Mouse (Mus musculus) left cerebral cortex, postnatal 4 days (tissue): ENCODE data around the gene Gsg1l. TPM values are rescaled to one million over a fixed set of nuclear protein-coding genes. Genes with fewer than 3 reads are reported as not detected.
A peak's percentile ranks its signal among the peaks of the same experiment; 100 is the strongest.

ENCODE experiments used
- DNase-seq: peaks from one replicate; pipeline ENCODE4 v3.0.0-alpha.2; 2022
- intact Hi-C: fragments of 180-260 bp; cut with DNase I; formaldehyde crosslinking; loops from one replicate; pipeline ENCODE4 v1.15.1; 2025
- total RNA-seq, 2 experiments: library from RNA; stranded (reverse); gene quantifications; 2 replicates each; pipeline ENCODE4 v1.2.3; 2021

The Gsg1l gene
- total RNA-seq, 2 experiments from 2014 or later, result 16.4 to 19.2 TPM

DNA sequence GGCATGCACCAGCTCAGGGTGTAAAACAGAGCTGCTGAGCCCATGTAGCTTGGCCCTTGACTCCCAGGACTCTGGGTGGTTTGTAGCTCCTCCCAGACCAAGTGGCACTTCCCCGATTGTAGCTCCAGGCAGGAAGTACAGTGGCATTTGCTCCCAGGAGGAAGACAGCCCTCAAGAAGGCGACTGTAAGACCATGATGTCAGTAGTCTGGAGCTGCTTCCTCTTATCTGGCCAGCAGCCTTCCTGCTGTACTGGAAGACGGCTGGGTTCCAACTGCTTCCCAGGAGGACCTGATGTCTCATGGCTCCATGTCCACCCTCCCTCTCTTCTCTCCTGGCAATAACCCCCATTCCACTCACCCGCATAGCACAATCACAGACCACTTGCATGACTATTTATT, 204.2 kb downstream of the Gsg1l start:
- DNase-seq, result no peak
- intact Hi-C loops, result no loop called here

DNA sequence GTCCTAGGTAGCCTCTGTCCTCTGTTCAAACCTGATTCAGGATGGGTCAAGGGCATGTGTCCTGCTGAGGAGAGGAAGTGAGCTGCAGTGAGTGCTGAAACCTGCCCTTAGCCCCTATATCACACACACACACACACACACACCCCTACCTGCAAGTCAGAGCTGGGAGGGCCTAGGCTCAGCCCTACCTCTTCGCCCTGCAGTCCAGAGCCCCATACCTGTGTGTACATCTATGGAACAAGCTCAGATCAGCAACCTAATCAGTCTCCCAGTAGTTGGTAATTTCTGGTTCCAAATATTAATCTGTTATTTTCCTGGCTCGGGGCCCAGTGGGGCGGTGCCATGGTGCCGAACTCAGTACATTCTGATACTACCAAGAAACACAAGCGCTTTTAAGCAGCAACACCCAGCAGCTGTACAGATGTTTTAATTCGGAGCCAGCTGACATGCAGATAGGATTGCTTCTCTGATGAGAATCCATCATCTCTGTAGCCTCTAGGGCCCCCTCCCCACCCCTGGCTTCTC, 208.2 kb downstream of the Gsg1l start:
- no peak for DNase-seq
- intact Hi-C loops, result no loop called here

DNA sequence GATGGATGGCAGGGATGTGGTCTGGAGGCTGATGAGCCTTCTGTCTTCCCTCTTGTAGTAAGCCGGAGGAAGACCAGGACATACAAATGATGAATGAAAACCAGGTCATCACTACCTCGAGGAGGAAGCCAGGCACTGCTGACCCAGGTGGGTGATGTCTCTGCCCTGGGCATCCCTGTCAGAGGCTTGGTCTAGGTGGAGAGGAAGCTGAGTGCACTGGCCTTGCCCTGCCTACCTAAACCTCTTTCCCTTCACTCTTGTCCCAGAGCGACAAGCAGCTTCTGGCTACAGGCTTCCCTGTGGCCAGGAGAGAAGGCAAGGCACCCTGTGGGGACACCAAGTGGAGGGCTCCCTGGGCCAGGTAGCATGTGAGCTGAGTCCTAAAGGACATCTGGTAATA, 209.3 kb downstream of the Gsg1l start:
- intact Hi-C loops, result no loop called here

DNA sequence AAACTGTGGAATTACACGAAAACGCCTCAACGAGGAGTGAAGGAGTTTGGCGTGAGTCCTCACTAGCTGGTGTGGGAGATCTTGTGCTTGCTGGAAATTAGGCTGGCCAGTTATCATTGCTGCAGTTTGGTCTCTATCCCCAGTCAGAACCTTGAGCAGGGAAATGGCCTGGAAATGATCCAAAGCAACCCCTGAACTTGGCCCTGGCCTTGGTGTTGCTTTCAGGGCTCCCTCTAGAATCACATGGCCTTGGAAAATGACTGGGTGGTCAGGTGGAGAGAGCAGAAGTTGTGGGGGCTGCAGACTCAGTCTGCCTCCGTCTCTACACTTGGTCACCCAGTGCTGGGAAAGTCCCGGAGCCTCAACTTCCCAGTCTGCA, 210.0 kb downstream of the Gsg1l start:
- no peak for DNase-seq
- intact Hi-C loops, result no loop called here

More for the DNA sequence above, 209.3 kb downstream of the Gsg1l start:
- no peak for DNase-seq

DNA sequence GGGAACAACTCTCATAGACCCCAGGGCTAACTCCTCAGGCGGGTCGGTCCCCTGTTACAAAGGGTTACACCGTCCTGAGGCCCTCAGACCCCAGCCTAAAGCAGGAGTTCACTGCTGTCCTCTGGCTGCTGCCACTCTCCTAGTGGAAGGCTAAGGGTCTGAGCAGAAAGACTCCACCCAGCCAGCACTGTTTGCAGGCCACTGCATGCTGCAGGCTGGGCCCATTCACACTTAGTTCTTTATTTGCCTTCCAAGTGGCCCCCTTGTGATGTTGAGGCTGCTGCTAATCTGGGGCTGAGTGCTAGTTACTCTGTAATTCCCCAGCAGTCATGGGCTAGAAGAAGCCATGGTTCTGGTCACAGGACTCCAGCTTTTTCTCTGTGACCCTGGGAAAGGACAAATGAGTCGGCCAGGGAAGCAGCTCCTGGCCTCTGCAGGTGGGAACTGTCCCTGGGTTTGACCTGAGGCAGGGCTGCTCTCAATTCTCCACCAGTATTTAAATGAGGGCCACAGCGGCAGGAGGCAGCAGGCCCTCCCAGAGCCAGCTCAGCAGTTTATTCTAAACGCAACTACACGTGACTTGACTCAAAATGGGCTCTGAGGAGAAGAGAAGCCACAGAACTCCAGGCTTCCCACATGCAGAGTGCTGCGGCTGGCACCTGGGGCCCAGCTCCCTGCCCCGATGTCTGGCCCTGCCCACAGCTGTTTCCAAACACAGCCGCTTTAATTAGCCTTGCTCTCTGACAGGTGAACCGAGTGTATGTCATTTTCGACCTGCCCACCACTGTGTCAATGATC, 210.6 kb downstream of the Gsg1l start:
- intact Hi-C loops, result no loop called here
- no peak for DNase-seq

DNA sequence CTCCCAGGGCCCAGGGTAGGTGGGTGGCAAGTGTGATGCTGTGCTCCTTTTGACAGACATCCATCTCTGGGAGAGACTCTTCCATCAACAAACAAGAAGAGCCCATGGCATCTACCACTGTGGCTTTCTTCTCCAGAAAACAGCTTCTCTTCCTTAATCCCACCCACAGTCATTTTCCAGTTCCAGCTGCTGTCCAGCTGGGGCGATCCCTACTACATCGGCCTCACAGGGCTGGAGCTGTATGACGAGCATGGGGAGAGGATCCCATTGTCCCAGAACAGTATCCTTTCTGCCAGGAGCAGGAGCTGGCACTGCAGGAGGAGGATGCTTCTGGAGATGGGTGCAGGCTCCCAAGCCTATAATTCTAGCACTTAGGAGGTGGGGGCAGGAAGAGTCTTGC, 213.6 kb downstream of the Gsg1l start:
- intact Hi-C loops, result no loop called here
- DNase-seq, result no peak

DNA sequence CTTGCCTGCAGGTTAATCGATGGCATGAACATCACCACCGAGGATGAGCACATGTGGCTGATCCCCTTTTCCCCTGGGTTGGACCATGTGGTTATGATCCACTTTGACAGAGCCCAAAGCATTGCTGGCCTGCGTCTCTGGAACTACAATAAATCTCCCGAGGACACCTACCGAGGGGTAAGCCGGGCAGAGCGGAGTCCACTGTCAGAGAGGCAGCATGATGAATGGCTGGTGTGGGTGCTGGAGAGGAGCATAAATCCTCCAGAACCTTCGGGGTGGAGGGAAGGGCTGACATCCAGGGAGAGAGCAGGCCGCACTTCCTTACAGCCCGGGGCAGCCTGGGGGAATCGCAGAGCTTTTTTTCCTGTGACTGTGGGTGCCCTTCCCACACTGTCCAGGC, 217.0 kb downstream of the Gsg1l start:
- intact Hi-C loops, result no loop called here
- no peak for DNase-seq

DNA sequence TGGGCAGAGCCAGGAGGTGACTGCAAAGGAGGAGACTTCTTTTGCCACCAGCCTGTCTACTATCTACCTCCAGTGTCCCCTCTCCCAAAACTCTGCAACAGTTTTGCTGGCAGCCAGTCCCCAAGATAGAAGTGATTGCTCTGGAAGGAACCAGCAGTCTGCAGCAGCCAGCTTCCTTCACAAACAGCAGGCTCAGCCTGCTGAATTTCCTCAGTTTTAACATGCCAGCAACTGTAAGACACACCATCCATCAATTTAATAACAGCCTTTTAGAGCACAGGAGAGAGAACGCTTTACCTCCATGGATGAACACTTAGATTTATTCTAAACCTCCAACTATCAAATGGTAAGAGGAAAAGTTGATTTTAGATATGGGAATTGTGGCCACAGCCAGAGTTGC, 218.2 kb downstream of the Gsg1l start:
- no peak for DNase-seq
- intact Hi-C loops, result no loop called here

DNA sequence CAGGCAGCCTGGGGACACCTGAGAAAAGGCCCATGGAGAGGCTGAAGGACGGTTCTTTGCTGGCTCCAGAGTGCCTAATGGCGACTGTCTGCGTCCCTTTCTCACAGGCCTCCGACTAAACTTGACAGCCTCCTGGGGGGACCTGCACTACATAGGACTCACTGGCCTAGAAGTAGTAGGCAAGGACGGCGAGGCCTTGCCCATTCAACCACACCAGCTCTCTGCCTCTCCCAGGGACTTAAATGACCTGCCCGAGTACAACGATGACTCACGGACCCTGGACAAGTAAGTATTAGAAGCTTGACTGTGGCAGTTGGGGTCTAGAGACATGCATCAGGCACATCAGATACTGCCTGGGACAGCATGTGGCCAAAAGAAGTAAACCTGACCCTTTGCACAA, 221.8 kb downstream of the Gsg1l start:
- intact Hi-C loops, result no loop called here
- no peak for DNase-seq

DNA sequence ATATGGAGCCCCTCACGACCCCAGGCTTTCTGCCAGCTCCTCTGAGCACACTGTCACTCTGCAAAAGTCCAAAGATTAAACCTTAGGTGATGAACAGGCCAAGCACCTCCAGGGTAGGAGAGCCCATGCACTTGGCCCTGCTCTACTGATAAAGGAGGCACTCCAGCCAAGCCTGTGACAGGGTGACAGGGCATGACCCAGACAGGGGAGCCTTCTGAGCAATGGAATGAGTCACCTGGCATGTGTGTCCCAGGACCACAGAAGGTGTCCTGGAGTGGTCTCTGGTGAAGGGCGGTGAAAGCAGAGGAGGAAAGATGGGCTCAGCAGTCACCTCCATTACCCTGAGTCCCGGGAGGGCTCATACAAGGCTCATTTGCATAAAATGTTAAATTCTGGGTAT, 222.6 kb downstream of the Gsg1l start:
- intact Hi-C loops, result loop anchor here (10.0 kb wide), 1 partner anchor 75 kb away; no protein-coding TSS in a partner anchor
- no peak for DNase-seq

DNA sequence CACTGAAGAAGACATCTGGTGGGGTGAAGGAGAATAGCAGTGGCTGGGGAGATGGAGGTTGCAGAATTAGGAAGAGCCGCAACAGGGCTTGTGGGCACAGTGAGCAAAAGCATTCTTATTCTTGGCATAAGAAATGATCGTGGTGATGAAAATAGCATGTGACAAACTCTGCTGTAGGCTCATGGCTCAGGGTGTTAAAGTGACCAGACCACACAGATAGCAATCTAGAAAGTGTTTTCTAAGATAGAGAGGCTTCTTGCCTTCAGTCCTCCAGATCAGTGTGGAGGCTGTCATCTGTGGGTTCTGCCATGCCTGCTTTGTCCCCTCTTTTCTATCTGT, 234.7 kb downstream of the Gsg1l start:
- intact Hi-C loops, result no loop called here

DNA sequence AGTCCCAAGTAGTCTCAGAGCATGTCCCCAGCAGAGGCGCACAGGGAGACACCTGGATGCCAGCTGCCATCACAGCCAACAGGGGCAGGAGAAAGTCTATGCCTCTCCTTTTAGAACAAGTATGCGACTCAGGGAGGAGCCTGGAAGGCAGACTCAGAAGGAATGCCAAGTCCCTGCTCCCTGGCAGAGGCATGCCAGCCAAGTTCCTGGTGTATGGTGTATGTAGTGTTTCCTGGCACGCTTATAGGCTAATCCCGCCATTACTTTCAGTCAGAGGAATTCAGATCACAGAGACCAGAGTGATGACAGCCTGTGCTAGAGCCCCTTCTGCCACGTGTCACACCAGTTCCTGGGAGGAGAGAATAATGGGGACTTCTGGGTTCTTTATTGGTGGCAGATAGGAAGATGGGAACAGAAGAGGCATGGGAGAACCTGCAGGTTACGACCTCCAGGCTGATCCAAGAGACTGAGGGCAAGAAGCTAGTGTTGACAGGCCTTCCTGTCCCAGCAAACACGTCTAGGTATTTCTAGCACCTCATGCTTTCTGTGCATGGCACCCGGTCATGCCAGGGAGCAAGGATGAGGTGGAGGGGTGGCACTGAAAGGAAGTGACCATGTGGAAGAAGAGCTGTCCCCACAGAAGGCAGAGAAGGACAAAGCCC, 235.2 kb downstream of the Gsg1l start:
- peak; percentile 56 for DNase-seq
- intact Hi-C loops, result no loop called here

More for the DNA sequence above, 234.7 kb downstream of the Gsg1l start:
- no peak for DNase-seq

DNA sequence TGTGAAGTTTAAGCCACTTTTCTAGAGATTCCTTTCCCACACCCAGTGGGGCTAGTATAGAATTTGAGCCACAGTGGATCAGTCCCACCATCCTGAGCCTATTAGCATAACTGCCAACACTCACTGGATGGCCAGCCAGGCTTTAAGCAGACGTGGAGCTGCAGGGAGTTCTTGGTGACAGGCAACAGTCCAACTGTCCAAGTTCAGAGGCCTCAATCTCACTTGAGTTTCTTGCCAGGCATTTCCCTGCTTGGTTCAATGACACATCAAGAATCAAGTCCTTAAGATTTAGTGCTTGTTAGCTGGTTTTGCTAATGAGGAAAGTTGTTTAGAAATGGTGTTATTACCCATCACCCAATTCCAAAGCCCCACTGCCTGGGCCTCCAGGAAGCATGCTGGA, 236.6 kb downstream of the Gsg1l start:
- peak; percentile 20 for DNase-seq
- intact Hi-C loops, result no loop called here

DNA sequence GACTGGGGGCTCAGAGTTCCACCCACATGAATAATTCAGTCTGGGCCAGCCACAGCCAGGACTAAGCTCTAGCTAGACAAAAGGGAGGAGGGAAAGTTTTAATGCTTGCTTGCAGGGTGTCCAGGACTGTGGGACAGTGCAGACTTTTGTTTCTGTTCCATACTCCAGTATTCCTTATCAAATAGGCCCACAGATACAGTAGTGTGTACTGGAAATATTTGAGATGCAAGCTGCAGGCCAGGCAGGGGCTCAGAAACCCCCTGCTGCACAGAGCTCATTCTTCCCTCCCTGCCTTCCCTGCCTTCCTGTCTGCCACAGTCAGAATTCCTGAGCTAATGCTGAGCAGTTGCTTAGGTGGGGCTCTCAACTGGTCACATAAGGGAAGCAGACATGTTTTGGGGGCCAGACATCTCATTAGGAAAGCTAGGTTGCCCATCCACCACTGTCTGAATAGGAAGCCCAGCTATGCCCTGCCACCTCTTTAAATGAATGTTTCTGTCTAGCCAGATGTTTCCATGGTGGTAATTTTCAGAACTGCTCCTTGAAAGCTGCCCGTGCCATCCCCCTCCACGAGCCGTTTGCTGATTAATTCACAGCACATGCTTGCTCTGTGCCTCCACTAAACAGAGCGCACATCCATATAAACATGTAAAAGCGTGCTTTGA, 244.0 kb downstream of the Gsg1l start:
- DNase-seq, result no peak
- intact Hi-C loops, result loop anchor here (10.0 kb wide), 1 partner anchor 247 kb away; the partner anchor contains the start of gene Gsg1l

DNA sequence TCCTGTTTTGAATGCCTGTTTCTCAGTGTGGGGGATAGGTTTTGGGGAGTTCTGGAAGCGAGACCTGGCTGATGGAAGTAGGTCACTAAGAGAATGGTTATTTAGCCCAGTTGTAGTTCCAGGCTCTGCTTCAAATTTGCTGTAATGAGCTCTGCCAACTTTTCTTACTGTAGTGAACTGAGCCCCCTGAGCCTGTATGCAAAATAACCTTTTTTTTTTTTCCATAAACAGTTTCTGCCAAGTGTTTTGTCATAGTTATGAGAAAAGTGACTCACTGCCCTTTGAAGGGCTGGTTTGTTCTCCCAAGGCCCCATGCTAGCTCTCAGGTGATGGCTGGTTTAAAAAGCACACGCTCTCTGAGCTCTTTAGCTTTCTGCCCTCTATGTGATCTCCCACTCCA, 248.7 kb downstream of the Gsg1l start:
- intact Hi-C loops, result loop anchor here (10.0 kb wide), 1 partner anchor 251 kb away; the partner anchor contains the start of gene Gsg1l
- no peak for DNase-seq

DNA sequence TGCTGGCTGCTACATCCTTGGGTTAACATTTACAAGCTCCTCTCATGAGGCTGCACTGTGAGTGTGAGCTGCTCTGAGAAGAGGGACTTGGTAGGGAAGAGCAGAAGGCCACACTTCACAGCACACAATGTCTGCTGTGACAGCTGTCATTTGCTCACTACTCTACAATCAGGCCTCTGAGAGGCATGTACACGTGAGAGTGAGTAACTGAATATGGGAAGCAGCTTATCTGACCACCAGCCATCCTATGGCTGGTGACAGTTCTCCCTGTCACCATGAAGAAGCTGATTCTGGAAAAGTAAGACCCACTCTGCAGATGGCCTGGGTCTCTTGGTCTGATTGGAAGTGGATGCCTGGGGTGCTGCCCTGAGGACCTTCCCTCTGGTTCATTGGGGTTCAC, 249.4 kb downstream of the Gsg1l start:
- intact Hi-C loops, result loop anchor here (10.0 kb wide), 1 partner anchor 252 kb away; the partner anchor contains the start of gene Gsg1l
- no peak for DNase-seq

DNA sequence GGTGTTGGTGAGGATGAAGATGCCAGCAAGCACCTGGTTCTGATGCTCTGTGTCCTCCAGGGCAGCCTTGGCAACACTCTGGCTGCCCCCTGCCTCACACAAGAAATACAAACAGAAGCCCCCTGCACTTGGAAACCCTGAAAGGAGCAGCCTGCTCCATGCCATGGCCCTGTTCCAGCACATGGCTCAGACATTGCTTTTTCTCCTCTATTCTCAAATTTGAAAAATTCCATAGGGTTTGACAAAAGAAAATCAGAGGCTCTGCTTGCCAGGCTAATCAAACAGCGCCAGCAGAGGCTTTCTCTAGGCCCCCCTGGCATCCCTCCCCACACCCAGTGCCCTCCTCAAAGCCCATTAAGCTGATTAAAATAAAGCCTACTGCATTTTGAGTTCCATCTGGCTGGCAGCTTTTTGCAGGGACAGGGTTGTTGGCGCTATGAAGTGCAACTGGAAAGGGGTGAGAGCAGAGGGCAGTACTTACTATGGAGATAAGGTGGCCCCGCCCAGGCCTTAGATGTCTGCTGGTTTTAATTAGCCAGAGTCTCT, 253.0 kb downstream of the Gsg1l start:
- DNase-seq, result peak; percentile 72
- intact Hi-C loops, result no loop called here

DNA sequence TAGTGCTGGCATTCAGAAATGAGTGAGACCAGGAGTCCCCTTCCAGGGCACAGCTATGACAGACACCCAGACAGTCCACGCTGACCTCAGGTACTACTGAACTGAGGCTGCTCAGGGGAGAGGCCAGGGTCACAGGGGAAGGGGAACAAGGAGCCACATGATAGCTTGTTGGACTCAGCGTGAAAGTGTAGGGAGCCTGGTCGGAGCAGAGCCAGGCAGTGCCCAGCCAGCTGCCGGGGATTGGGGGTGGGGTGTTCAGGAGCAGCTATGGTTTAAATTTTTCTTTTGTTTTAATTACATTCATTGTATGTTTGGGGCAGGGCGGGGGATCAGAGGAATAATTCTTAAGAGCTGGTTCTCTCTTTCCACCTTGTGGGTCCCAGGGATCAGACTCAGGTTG, 253.7 kb downstream of the Gsg1l start:
- DNase-seq, result peak; percentile 30
- intact Hi-C loops, result no loop called here
